ENCODE assay signal across 9 mouse cellular contexts in the genomic region with DNA sequence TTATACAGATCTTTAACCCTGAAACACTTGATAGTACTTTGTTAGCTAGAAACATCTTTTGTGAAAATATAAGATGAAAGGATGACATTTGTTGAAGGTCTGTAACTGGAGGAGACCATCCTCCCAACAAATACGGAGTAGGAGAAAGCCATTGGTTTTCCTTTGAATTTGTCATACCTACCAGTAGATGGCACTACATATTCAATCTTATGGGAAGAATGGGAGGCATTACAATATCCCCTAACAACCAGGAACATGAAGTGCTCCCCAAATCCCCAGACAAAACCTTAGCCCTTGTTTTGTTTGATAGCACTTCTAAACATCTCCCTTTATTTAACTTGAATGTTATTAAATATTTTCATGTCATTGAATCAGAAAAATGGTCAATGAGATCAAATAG.
DNase-seq lines count a peak whose midpoint lies in the region; ATAC-seq lines count a peak whose summit lies in the region.
"Had no signal": no experiment of that assay in that cellular context is flagged by ENCODE, and none has a peak within 500 bp of the region (broad histone marks: within the 10 kb centered on the region; RNA-seq: fewer than 3 reads in every experiment).

No protein-coding gene starts in this region.

- H3K36me3 ChIP-seq in forebrain, embryonic 16.5 days (ENCODE audit: control insufficient read depth, insufficient read depth) = no peaks in the 10 kb centered on the region
- no peaks in the 10 kb centered on the region for H3K36me3 ChIP-seq in neural tube, embryonic 12.5 days

- H3K4me2 ChIP-seq in forebrain, embryonic 16.5 days (ENCODE audit: low read length) = no peak overlapping the region
- H3K4me2 ChIP-seq in neural tube, embryonic 12.5 days (replicated peaks) = no peak overlapping the region

- H3K9me3 ChIP-seq in forebrain, embryonic 16.5 days (ENCODE audit: control insufficient read depth, low read length) = no peaks in the 10 kb centered on the region
- H3K9me3 ChIP-seq in neural tube, embryonic 12.5 days = no peaks in the 10 kb centered on the region

- no peak overlapping the region for H3K9ac ChIP-seq in forebrain, embryonic 16.5 days (replicated peaks; ENCODE audit: low read depth, low read length)
- H3K9ac ChIP-seq in neural tube, embryonic 12.5 days = no peak overlapping the region

- no peaks in the 10 kb centered on the region for H3K4me1 ChIP-seq in forebrain, embryonic 16.5 days (replicated peaks; ENCODE audit: control insufficient read depth, insufficient read depth, low read length)
- H3K4me1 ChIP-seq in neural tube, embryonic 12.5 days = no peaks in the 10 kb centered on the region

- WGBS in forebrain, embryonic 16.5 days = 5% methylated on average over 1 of the region's 1 CpGs
- WGBS in neural tube, embryonic 12.5 days = 5% methylated on average over 1 of the region's 1 CpGs

- peak; percentile 86 for ATAC-seq in forebrain, embryonic 16.5 days
- peak; percentile 85 for ATAC-seq in neural tube, embryonic 12.5 days (ENCODE audit: low FRiP score, low read depth)

- no peak overlapping the region for H3K27ac ChIP-seq in forebrain, embryonic 16.5 days (ENCODE audit: low read length)
- no peak overlapping the region for H3K27ac ChIP-seq in neural tube, embryonic 12.5 days

- H3K4me3 ChIP-seq in forebrain, embryonic 16.5 days (replicated peaks; ENCODE audit: low read length) = no peak overlapping the region
- H3K4me3 ChIP-seq in neural tube, embryonic 12.5 days = no peak overlapping the region

- peak; percentile 24 for DNase-seq in layer of hippocampus, adult 9-10 months (ENCODE audit: low spot score)
- no peak for DNase-seq in layer of hippocampus, adult 9-11 months
- peak; percentile 9 for DNase-seq in ZHBTc4 (ENCODE audit: low read depth, low spot score)
- no peak for DNase-seq in adrenal gland, postnatal 14 days
- no peak for DNase-seq in ovary, adult 18-20 months (ENCODE audit: low spot score)
- DNase-seq in gastrocnemius, adult 8-10 months (ENCODE audit: low spot score in 2 of 2) = no peak
- DNase-seq: adrenal gland, postnatal 10 days had no signal

- no peaks in the 10 kb centered on the region for H3K27me3 ChIP-seq in forebrain, embryonic 16.5 days (replicated peaks; ENCODE audit: control insufficient read depth, insufficient read depth, low read length)
- no peaks in the 10 kb centered on the region for H3K27me3 ChIP-seq in neural tube, embryonic 12.5 days (replicated peaks)

Comparison
In these comparisons a context has a peak if more than half of its experiments do, and no peak if none do; other contexts are left out.
1. DNase-seq: peak in layer of hippocampus, adult 9-10 months (single experiment) and ZHBTc4 (single experiment); none in layer of hippocampus, adult 9-11 months (single experiment), adrenal gland, postnatal 14 days (single experiment), ovary, adult 18-20 months (single experiment) and gastrocnemius, adult 8-10 months (0 of 2).